In the genomic region with DNA sequence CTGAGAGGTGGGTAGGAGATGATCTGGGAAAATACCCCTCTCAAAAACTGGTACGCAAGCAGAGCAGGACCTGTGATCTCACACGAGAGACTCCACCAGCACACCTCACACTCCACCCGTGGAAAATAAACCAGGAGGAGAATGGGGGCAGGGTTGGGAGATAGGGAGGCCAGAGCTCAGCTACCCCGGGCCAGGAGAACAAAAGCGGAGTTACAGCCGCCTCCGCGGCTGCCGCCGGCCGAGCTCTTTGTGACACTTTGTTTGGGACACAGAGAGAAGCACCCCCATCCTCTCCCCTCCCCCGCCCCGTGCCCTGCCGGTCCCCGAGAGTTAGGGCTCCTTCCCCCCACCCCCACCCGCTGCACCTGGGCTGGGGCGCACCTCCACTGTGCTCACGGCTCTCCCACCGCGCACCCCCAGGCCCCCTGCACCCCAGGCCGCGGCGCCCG, we compare ENCODE assay signal across 8 mouse cellular contexts. TPM values are rescaled to one million over a fixed set of nuclear protein-coding genes. Genes with fewer than 3 reads are reported as not detected.
DNase-seq lines count a peak whose midpoint lies in the region; ATAC-seq lines count a peak whose summit lies in the region.

No protein-coding gene starts in this region.

- H3K4me2 ChIP-seq in kidney, embryonic 15.5 days = peak overlapping the region; percentile 75
- H3K4me2 ChIP-seq in forebrain, embryonic 13.5 days = peak overlapping the region; percentile 74
- peak overlapping the region; percentile 83 for H3K4me2 ChIP-seq in intestine, embryonic 16.5 days (ENCODE audit: low read depth, low read length)
- H3K4me2 ChIP-seq in midbrain, embryonic 12.5 days (replicated peaks) = peak overlapping the region; percentile 79

- peak overlapping the region; percentile 70 for H3K4me3 ChIP-seq in kidney, embryonic 15.5 days (replicated peaks)
- H3K4me3 ChIP-seq in forebrain, embryonic 13.5 days = peak overlapping the region; percentile 65
- H3K4me3 ChIP-seq in intestine, embryonic 16.5 days (ENCODE audit: low read length) = peak overlapping the region; percentile 69
- peak overlapping the region; percentile 77 for H3K4me3 ChIP-seq in midbrain, embryonic 12.5 days

- no peaks in the 10 kb centered on the region for H3K27me3 ChIP-seq in kidney, embryonic 15.5 days
- H3K27me3 ChIP-seq in forebrain, embryonic 13.5 days = no peaks in the 10 kb centered on the region
- no peaks in the 10 kb centered on the region for H3K27me3 ChIP-seq in intestine, embryonic 16.5 days (replicated peaks; ENCODE audit: control insufficient read depth, insufficient read depth, low read length)
- no peaks in the 10 kb centered on the region for H3K27me3 ChIP-seq in midbrain, embryonic 12.5 days

- 1% methylated on average over 17 of the region's 24 CpGs for WGBS in kidney, embryonic 15.5 days
- WGBS in forebrain, embryonic 13.5 days = 0% methylated on average over 6 of the region's 24 CpGs
- 3% methylated on average over 22 of the region's 24 CpGs for WGBS in intestine, embryonic 16.5 days
- WGBS in midbrain, embryonic 12.5 days = 0% methylated on average over 14 of the region's 24 CpGs

- peak; percentile 3; the same call in 1 of the 2 replicates for ATAC-seq in kidney, embryonic 15.5 days (replicated peaks; ENCODE audit: low FRiP score)
- 0 out of 2 replicates have a peak, but pooled peaks have one; percentile 4 for ATAC-seq in forebrain, embryonic 13.5 days
- peak; percentile 7; the same call in 1 of the 2 replicates for ATAC-seq in intestine, embryonic 16.5 days
- peak; percentile 7 for ATAC-seq in midbrain, embryonic 12.5 days (ENCODE audit: low FRiP score, low read depth)

- peaks cover 85% of the 10 kb centered on the region for H3K4me1 ChIP-seq in kidney, embryonic 15.5 days
- peaks cover 76% of the 10 kb centered on the region for H3K4me1 ChIP-seq in forebrain, embryonic 13.5 days
- H3K4me1 ChIP-seq in intestine, embryonic 16.5 days (ENCODE audit: control insufficient read depth, insufficient read depth, low read length) = peaks cover 42% of the 10 kb centered on the region
- H3K4me1 ChIP-seq in midbrain, embryonic 12.5 days = peaks cover 76% of the 10 kb centered on the region

- no peak for DNase-seq in kidney, adult 9 months
- peak; percentile 65 for DNase-seq in brain, adult 2 months (ENCODE audit: low read depth, low spot score)
- DNase-seq in thymus, postnatal 14 days = peak; percentile 94
- no peak for DNase-seq in layer of hippocampus, adult 8-10 months (ENCODE audit: low spot score in 2 of 2)

- H3K36me3 ChIP-seq in kidney, embryonic 15.5 days = peaks cover 8% of the 10 kb centered on the region
- peaks cover 8% of the 10 kb centered on the region for H3K36me3 ChIP-seq in forebrain, embryonic 13.5 days (ENCODE audit: poor library complexity, severe bottlenecking)
- H3K36me3 ChIP-seq in intestine, embryonic 16.5 days (ENCODE audit: control insufficient read depth, insufficient read depth, low read length) = no peaks in the 10 kb centered on the region
- H3K36me3 ChIP-seq in midbrain, embryonic 12.5 days = peaks cover 7% of the 10 kb centered on the region

- H3K9ac ChIP-seq in kidney, embryonic 15.5 days = peak overlapping the region; percentile 73
- peak overlapping the region; percentile 93 for H3K9ac ChIP-seq in forebrain, embryonic 13.5 days
- peak overlapping the region; percentile 80 for H3K9ac ChIP-seq in intestine, embryonic 16.5 days (ENCODE audit: low read depth, low read length)
- peak overlapping the region; percentile 99 for H3K9ac ChIP-seq in midbrain, embryonic 12.5 days (replicated peaks)

- no peaks in the 10 kb centered on the region for H3K9me3 ChIP-seq in kidney, embryonic 15.5 days (replicated peaks)
- no peaks in the 10 kb centered on the region for H3K9me3 ChIP-seq in forebrain, embryonic 13.5 days (replicated peaks)
- no peaks in the 10 kb centered on the region for H3K9me3 ChIP-seq in intestine, embryonic 16.5 days (ENCODE audit: control insufficient read depth, low read length)
- H3K9me3 ChIP-seq in midbrain, embryonic 12.5 days = no peaks in the 10 kb centered on the region

- H3K27ac ChIP-seq in kidney, embryonic 15.5 days = peak overlapping the region; percentile 96
- H3K27ac ChIP-seq in forebrain, embryonic 13.5 days = peak overlapping the region; percentile 99
- H3K27ac ChIP-seq in intestine, embryonic 16.5 days (ENCODE audit: low read length) = peak overlapping the region; percentile 95
- H3K27ac ChIP-seq in midbrain, embryonic 12.5 days (replicated peaks) = peak overlapping the region; percentile 100

RNA-seq across cellular contexts. Expression of gene Tmem253, which starts 1.7 kb away (rescaled TPM):
- 0.93 and 1.1 TPM in 2 replicates for polyA plus RNA-seq in kidney, embryonic 15.5 days (2015; fragmentation: Nextera tagmentation; extraction: Ambion mirVana)
- polyA plus RNA-seq in forebrain, embryonic 13.5 days (2015; fragmentation: Nextera tagmentation; extraction: Ambion mirVana) = 0.63 and 0.96 TPM in 2 replicates
- 99.0 and 118 TPM in 2 replicates for polyA plus RNA-seq in intestine, embryonic 16.5 days (2015; fragmentation: Nextera tagmentation; extraction: Ambion mirVana)
- polyA plus RNA-seq in midbrain, embryonic 12.5 days (2016; fragmentation: Nextera tagmentation; extraction: Ambion mirVana) = 1.0 and 2.1 TPM in 2 replicates
- total RNA-seq in layer of hippocampus, adult 8-10 months (2022) = 1 to 10 TPM in 2 of 4 experiments, under 1 TPM in 2; 0.74 to 1.7 (median 0.91) TPM

RNA-seq across cellular contexts. Expression of gene Zfp219, which starts 6.7 kb away (rescaled TPM):
- 38.5 and 43.8 TPM in 2 replicates for polyA plus RNA-seq in kidney, embryonic 15.5 days (2015; fragmentation: Nextera tagmentation; extraction: Ambion mirVana)
- polyA plus RNA-seq in forebrain, embryonic 13.5 days (2015; fragmentation: Nextera tagmentation; extraction: Ambion mirVana) = 52.3 and 58.6 TPM in 2 replicates
- 19.7 and 20.5 TPM in 2 replicates for polyA plus RNA-seq in intestine, embryonic 16.5 days (2015; fragmentation: Nextera tagmentation; extraction: Ambion mirVana)
- polyA plus RNA-seq in midbrain, embryonic 12.5 days (2016; fragmentation: Nextera tagmentation; extraction: Ambion mirVana) = 111 and 112 TPM in 2 replicates
- total RNA-seq in layer of hippocampus, adult 8-10 months (2022) = 10 to 100 TPM; 45.7 to 46.6 (median 45.8) TPM

RNA-seq across cellular contexts. Expression of gene Olfr221, which starts 28.5 kb away (rescaled TPM):
- not detected in 2 replicates for polyA plus RNA-seq in kidney, embryonic 15.5 days (2015; fragmentation: Nextera tagmentation; extraction: Ambion mirVana)
- not detected in 2 replicates for polyA plus RNA-seq in forebrain, embryonic 13.5 days (2015; fragmentation: Nextera tagmentation; extraction: Ambion mirVana)
- not detected in 2 replicates for polyA plus RNA-seq in intestine, embryonic 16.5 days (2015; fragmentation: Nextera tagmentation; extraction: Ambion mirVana)
- not detected in 2 replicates for polyA plus RNA-seq in midbrain, embryonic 12.5 days (2016; fragmentation: Nextera tagmentation; extraction: Ambion mirVana)
- not detected for total RNA-seq in layer of hippocampus, adult 8-10 months (2022)

RNA-seq across cellular contexts. Expression of gene Arhgef40, which starts 29.3 kb away (rescaled TPM):
- 86.1 and 105 TPM in 2 replicates for polyA plus RNA-seq in kidney, embryonic 15.5 days (2015; fragmentation: Nextera tagmentation; extraction: Ambion mirVana)
- polyA plus RNA-seq in forebrain, embryonic 13.5 days (2015; fragmentation: Nextera tagmentation; extraction: Ambion mirVana) = 75.9 and 84.7 TPM in 2 replicates
- 52.0 and 53.0 TPM in 2 replicates for polyA plus RNA-seq in intestine, embryonic 16.5 days (2015; fragmentation: Nextera tagmentation; extraction: Ambion mirVana)
- 116 and 122 TPM in 2 replicates for polyA plus RNA-seq in midbrain, embryonic 12.5 days (2016; fragmentation: Nextera tagmentation; extraction: Ambion mirVana)
- total RNA-seq in layer of hippocampus, adult 8-10 months (2022) = 10 to 100 TPM; 30.3 to 40.9 (median 34.5) TPM

Comparison
In these comparisons a context has a peak if more than half of its experiments do, and no peak if none do; other contexts are left out.
1. DNase-seq: peak in brain, adult 2 months (single experiment) and thymus, postnatal 14 days (single experiment); none in kidney, adult 9 months (single experiment) and layer of hippocampus, adult 8-10 months (0 of 2).
2. RNA of gene Tmem253, which starts 1.7 kb away (polyA plus RNA-seq): 99.0 to 118 TPM in intestine, embryonic 16.5 days; 1.0 to 2.1 TPM in midbrain, embryonic 12.5 days, 0.63 to 0.96 TPM in forebrain, embryonic 13.5 days and 0.93 to 1.1 TPM in kidney, embryonic 15.5 days; every median in the first group is over 10 times any median in the second.
3. Peak in every context shown above with its lines, with median percentiles within 50 percentile points of each other: ATAC-seq, H3K27ac ChIP-seq, H3K4me2 ChIP-seq, H3K4me3 ChIP-seq and H3K9ac ChIP-seq.